Mouse (Mus musculus) right cerebral cortex, postnatal 14 days (tissue): ENCODE results near the gene Olfr659.

Source experiments
- DNase-seq: peaks from one replicate; pipeline ENCODE4 v3.0.0; 2022

Olfr659 gene

DNA sequence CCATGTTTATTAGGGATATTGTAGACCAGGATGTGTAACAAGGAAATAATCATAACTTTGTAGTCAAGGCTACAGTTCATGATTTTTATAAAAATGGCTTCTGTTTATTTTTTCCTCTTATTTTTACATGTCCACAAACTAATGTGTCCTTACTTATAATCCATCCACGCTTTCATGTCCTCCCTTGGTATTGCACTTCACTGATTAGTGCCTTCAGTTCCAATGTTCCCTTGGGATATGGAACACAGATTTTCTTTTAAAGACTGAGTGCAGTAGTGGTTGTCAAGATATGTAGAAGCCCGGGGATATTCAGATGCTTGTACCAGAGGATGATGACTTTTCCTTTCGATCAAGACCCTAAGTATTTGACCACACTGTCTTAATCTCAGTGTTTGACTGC, at the start of gene Olfr659:
TSS of gene Olfr659 (plus strand) at position 301 of the 400 bp plus-strand sequence.
- DNase-seq, result no peak

GRCm38 (mm10) chr7:104624494-104624893, 42.1 kb upstream of the Olfr659 start, which contains the start of gene Olfr657:
Gene Olfr657 (plus strand): TSS chr7:104624794.
- no peak for DNase-seq

- peak; percentile 21 for DNase-seq
These were observed 19.6 kb upstream of the Olfr659 start, which contains the start of gene Olfr658 for GRCm38 (mm10) chr7:104646841-104647482. Gene Olfr658 (minus strand): TSS chr7:104647305.

DNA sequence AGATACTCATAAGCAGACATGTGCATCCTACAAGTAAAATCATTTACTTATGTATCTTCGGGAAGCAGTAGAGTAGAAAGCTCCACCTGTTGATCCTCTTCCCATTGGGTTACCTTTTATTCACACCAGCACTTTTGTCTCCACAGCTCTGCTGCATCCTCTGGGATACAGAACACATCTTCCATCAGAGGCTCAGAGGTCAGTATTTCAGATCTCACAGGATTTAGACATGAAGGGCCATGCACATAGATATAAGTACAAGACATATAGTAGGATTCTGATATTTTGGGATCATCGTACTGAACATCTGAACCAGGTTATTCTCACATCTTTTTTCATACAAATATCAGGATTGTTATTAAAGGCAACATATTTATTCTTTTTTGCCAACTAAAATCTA, 19.6 kb downstream of the Olfr659 start, which contains the start of gene Olfr661:
TSS of gene Olfr661 (plus strand) at position 301 of the 400 bp plus-strand sequence.
- no peak for DNase-seq
